Mouse (Mus musculus): ENCODE results near the gene Ebf4.

DNA sequence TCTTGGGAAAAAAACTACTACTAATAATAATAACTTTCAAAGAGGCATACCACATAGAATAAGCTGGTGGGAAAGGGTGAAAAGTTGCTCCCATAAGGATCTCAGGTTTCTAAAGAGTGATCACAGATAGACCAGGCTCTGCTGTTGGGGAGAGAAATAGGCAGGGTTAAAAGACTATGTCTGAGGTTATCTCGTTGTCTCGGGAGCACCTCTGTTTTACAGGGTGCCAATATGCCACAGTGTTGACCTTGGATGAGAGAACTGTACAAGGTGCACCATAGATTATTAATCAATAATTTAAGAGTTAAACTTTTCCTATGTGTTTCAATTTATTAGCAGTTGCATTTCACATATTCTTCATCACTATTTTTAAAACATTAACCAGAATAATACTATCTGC lies 33.1 kb upstream of the Ebf4 start:
- TF ChIP-seq CTCF (IDR thresholded peaks at IDR 0.05; ENCODE audit: extremely low read depth, insufficient read length, insufficient replicate concordance, low read depth, low read length) (no peak), POLR2A (IDR thresholded peaks at IDR 0.05; ENCODE audit: low read depth, low read length) (no peak)
